Mouse (Mus musculus): ENCODE measurements around the gene Fut4. TPM values are rescaled to one million over a fixed set of nuclear protein-coding genes. Genes with fewer than 3 reads are reported as not detected.

Gene Fut4
- total and polyA plus RNA-seq, 3 experiments, result 8.7 to 11.2 TPM; not detected in 1

DNA sequence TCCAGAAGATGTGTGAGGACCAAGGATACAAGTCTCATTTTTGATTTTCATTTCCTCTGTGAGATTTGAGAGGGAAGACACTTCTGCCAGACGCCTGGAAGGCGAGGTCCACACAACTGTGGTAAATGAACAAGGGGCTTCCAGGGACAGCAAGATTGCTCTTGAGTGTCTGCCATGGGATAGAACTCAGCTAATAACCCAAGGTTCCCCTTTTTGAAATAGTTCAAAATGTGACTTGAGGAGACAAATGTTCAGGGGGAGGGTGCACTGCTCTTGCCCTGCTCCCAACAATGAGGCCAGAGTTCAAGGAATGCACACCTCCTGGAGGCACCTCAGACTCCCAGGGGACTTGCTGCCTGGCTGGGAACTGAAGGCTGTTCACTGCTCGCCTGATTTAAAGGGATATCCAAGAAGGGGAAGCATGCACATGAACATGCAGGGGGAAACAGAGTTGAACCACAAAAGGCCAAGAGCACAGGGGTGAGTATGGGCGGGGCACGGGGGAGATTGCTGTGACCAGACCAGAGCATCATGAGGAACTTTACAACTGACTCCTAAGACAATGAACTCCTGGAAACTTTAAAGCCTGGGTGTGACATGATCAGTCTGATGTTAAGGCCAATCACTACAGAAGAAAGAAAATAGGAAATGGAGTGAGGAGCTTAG, 27.3 kb downstream of the Fut4 start:
- no peaks in the 10 kb centered on the region for H3K9me3 ChIP-seq (replicated peaks; ENCODE audit: insufficient read depth, low read length)
- DNase-seq (ENCODE audit: low read depth, low spot score), result peak; percentile 76
- H3K27me3 ChIP-seq (ENCODE audit: control insufficient read depth in 1 of 2, insufficient read depth in 2 of 2, low read length in 2 of 2), result peaks cover 4 to 12% of the 10 kb centered on the region in 2 experiments
- peaks cover 2 to 4% of the 10 kb centered on the region in 2 experiments; a peak in 2 of 4 replicates for H3K36me3 ChIP-seq (ENCODE audit: control insufficient read depth in 1 of 2, insufficient read depth in 2 of 2, low read length in 2 of 2)
- no peak overlapping the region for H3K4me3 ChIP-seq (ENCODE audit: control insufficient read depth in 1 of 2, insufficient read depth in 1 of 2, low read depth in 2 of 2, low read length in 2 of 2)
- TF ChIP-seq RAD21 (IDR thresholded peaks at IDR 0.05; ENCODE audit: low read depth, low read length), result no peak
- TF ChIP-seq TCF12 (IDR thresholded peaks at IDR 0.05; ENCODE audit: low read depth, low read length), result no peak
- no peak for TF ChIP-seq MYB (IDR thresholded peaks at IDR 0.05; ENCODE audit: low read depth, low read length)
- TF ChIP-seq POLR2AphosphoS2 (IDR thresholded peaks at IDR 0.05; ENCODE audit: low read length), result no peak
- TF ChIP-seq JUND (IDR thresholded peaks at IDR 0.05; ENCODE audit: low read depth, low read length), result no peak
- no peak overlapping the region for H3K9ac ChIP-seq (ENCODE audit: control insufficient read depth, low read depth, low read length, poor library complexity, severe bottlenecking)
- H3K4me1 ChIP-seq (ENCODE audit: control insufficient read depth in 1 of 2, insufficient read depth in 2 of 2, low read length in 2 of 2), result no peaks in the 10 kb centered on the region
- no peaks in the 10 kb centered on the region for H3K79me2 ChIP-seq (ENCODE audit: control insufficient read depth, insufficient read depth, low read length, poor library complexity)
- no peak overlapping the region for H3K27ac ChIP-seq (ENCODE audit: control insufficient read depth, low read depth, low read length)

DNA sequence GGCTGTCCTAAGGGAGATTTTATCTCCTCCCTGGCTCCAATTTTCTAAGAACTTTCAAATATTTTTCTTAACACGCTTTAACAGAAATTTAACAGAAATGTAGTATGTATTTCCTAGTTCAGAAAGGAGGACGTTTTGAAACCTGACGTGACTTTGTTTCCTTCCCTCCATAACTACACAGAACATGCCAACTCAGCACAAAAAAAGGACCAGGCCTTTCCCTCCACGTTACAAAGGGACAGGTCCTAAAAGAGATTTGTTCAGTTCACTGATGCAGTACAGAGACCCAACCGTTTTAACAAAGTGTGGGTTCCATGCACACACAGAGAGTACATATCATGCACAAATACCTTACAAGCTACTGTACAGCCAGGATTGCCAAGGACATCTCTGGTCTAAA, 30.6 kb downstream of the Fut4 start:
- Histone ChIP-seq H3K4me3 (ENCODE audit: control insufficient read depth in 1 of 2, insufficient read depth in 1 of 2, low read depth in 2 of 2, low read length in 2 of 2) (no peak overlapping the region), H3K79me2 (ENCODE audit: control insufficient read depth, insufficient read depth, low read length, poor library complexity) (no peaks in the 10 kb centered on the region), H3K36me3 (ENCODE audit: control insufficient read depth in 1 of 2, insufficient read depth in 2 of 2, low read length in 2 of 2) (peaks cover 4 to 18% of the 10 kb centered on the region in 2 experiments; a peak in 3 of 4 replicates), H3K27me3 (ENCODE audit: control insufficient read depth in 1 of 2, insufficient read depth in 2 of 2, low read length in 2 of 2) (no peaks in the 10 kb centered on the region), H3K9ac (ENCODE audit: control insufficient read depth, low read depth, low read length, poor library complexity, severe bottlenecking) (no peak overlapping the region), H3K4me1 (ENCODE audit: control insufficient read depth in 1 of 2, insufficient read depth in 2 of 2, low read length in 2 of 2) (peaks cover 12 to 14% of the 10 kb centered on the region in 2 experiments), H3K27ac (ENCODE audit: control insufficient read depth, low read depth, low read length) (no peak overlapping the region), H3K9me3 (replicated peaks; ENCODE audit: insufficient read depth, low read length) (no peaks in the 10 kb centered on the region)
- TF ChIP-seq SMC3 (IDR thresholded peaks at IDR 0.05; ENCODE audit: low read depth, low read length), result no peak
- TF ChIP-seq MXI1 (IDR thresholded peaks at IDR 0.05; ENCODE audit: low read depth, low read length), result no peak
- TF ChIP-seq JUND (IDR thresholded peaks at IDR 0.05; ENCODE audit: low read depth, low read length), result no peak
- TF ChIP-seq MAX (IDR thresholded peaks at IDR 0.05; ENCODE audit: low read length), result no peak
- TF ChIP-seq RAD21 (IDR thresholded peaks at IDR 0.05; ENCODE audit: low read depth, low read length), result no peak
- no peak for TF ChIP-seq HCFC1 (IDR thresholded peaks at IDR 0.05; ENCODE audit: low read depth, low read length)
- peak; percentile 93 for TF ChIP-seq MAFK (IDR thresholded peaks at IDR 0.05; ENCODE audit: borderline replicate concordance, low read depth, low read length)
- no peak for TF ChIP-seq MYB (IDR thresholded peaks at IDR 0.05; ENCODE audit: low read depth, low read length)
- DNase-seq (ENCODE audit: low read depth, low spot score), result no peak

DNA sequence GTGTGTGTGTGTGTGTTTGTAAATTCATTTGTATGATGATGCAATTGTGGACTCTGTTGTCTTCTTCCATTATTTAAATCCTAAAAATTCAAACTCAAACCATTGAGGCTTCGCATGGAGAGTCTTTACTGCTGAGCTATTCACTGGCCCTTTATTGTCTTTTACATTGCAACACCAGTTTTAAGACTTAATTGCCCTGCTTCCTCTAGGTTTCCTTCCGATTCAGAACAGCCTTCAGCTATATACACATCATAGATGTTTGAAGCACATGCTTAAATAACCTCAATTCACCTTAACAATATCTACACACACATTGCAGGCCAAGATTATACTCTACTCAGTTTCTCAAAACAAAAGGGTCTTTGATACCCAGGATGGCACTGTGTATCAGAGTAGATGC, 31.8 kb downstream of the Fut4 start:
- DNase-seq (ENCODE audit: low read depth, low spot score), result no peak
- H3K36me3 ChIP-seq (ENCODE audit: control insufficient read depth in 1 of 2, insufficient read depth in 2 of 2, low read length in 2 of 2), result peaks cover 0 to 17% of the 10 kb centered on the region in 2 experiments; a peak in 3 of 4 replicates
- no peak overlapping the region for H3K4me3 ChIP-seq (ENCODE audit: control insufficient read depth in 1 of 2, insufficient read depth in 1 of 2, low read depth in 2 of 2, low read length in 2 of 2)

More for the DNA sequence above, 31.8 kb downstream of the Fut4 start:
- Histone ChIP-seq H3K9ac (ENCODE audit: control insufficient read depth, low read depth, low read length, poor library complexity, severe bottlenecking) (no peak overlapping the region), H3K79me2 (ENCODE audit: control insufficient read depth, insufficient read depth, low read length, poor library complexity) (no peaks in the 10 kb centered on the region), H3K4me1 (ENCODE audit: control insufficient read depth in 1 of 2, insufficient read depth in 2 of 2, low read length in 2 of 2) (peaks cover 12 to 14% of the 10 kb centered on the region in 2 experiments), H3K27ac (ENCODE audit: control insufficient read depth, low read depth, low read length) (no peak overlapping the region), H3K27me3 (ENCODE audit: control insufficient read depth in 1 of 2, insufficient read depth in 2 of 2, low read length in 2 of 2) (no peaks in the 10 kb centered on the region), H3K9me3 (replicated peaks; ENCODE audit: insufficient read depth, low read length) (no peaks in the 10 kb centered on the region)
- TF ChIP-seq RCOR1 (IDR thresholded peaks at IDR 0.05; ENCODE audit: low read depth, low read length) (no peak), POLR2AphosphoS2 (IDR thresholded peaks at IDR 0.05; ENCODE audit: low read length) (no peak), POLR2AphosphoS5 (IDR thresholded peaks at IDR 0.05; ENCODE audit: borderline replicate concordance, low read depth, low read length) (no peak), ETS1 (IDR thresholded peaks at IDR 0.05; ENCODE audit: low read depth, low read length) (no peak), TAL1 (IDR thresholded peaks at IDR 0.05; ENCODE audit: low read length) (no peak), E2F4 (IDR thresholded peaks at IDR 0.05; ENCODE audit: borderline replicate concordance, low read depth, low read length) (no peak)
